Mouse (Mus musculus): ENCODE data around the gene Mfsd4b5.

DNA sequence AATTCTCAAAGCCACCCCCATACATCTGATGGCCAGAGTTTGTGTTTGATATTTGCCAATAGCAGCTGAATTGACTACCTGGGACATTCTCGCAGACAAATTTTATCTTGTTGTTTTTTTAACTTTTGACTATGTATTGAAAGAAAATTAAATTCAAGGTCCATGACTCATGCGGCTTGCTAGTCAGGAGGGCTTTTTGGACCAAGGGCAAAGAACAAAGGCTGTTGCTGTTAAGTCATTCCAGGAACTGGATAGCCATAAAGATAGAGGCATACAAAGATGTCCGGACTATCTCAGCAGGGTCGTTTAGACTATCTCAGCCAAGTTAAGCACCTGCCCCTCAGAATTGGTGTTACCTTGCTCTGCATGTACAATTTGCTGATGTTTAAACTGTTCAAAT, 9.1 kb downstream of the Mfsd4b5 start:
- TF ChIP-seq CTCF (conservative IDR thresholded peaks at IDR 0.05; ENCODE audit: low read length) (no peak), POU5F1 (IDR thresholded peaks at IDR 0.05; ENCODE audit: borderline replicate concordance, low read length) (no peak), NANOG (IDR thresholded peaks at IDR 0.05; ENCODE audit: borderline replicate concordance, low read length) (no peak)

All from E14TG2a.4 (cell line).